Mouse (Mus musculus) fibroblast of lung, adult 2 months (primary cell): Measurements from ENCODE around the gene Casp6.

Experiments
- DNase-seq: peaks from one replicate; pipeline ENCODE4 v3.0.0-alpha.2; 2011; ENCODE audit warnings: low read depth

Casp6 gene

GRCm38 (mm10) chr3:129901271-129901809 lies at the start of gene Casp6:
Gene Casp6, plus strand, starts transcription at chr3:129901425.
- DNase-seq: peak; percentile 40

GRCm38 (mm10) chr3:129862592-129862991 lies 38.6 kb upstream of the Casp6 start:
- no peak for DNase-seq

GRCm38 (mm10) chr3:129863698-129864097 lies 37.5 kb upstream of the Casp6 start:
- DNase-seq: no peak

- no peak for DNase-seq
These were observed 23.9 kb upstream of the Casp6 start for GRCm38 (mm10) chr3:129877327-129877726.

GRCm38 (mm10) chr3:129878405-129879021 lies 22.7 kb upstream of the Casp6 start, which contains the start of gene Pla2g12a:
Gene Pla2g12a, plus strand, starts transcription at chr3:129878606.
- peak; percentile 58 for DNase-seq

GRCm38 (mm10) chr3:129879131-129879757 lies 22.0 kb upstream of the Casp6 start:
- no peak for DNase-seq

- no peak for DNase-seq
These were observed 21.3 kb upstream of the Casp6 start for GRCm38 (mm10) chr3:129879913-129880312.

GRCm38 (mm10) chr3:129880925-129881593 lies 20.2 kb upstream of the Casp6 start:
- DNase-seq: no peak

- no peak for DNase-seq
These were observed 15.6 kb upstream of the Casp6 start for GRCm38 (mm10) chr3:129885577-129885976.

- no peak for DNase-seq
These were observed 14.8 kb upstream of the Casp6 start for GRCm38 (mm10) chr3:129886430-129886829.

GRCm38 (mm10) chr3:129887779-129888517 lies 13.3 kb upstream of the Casp6 start:
- DNase-seq: no peak

GRCm38 (mm10) chr3:129892003-129892402 lies 9.2 kb upstream of the Casp6 start:
- no peak for DNase-seq

- DNase-seq: no peak
These were observed 8.1 kb upstream of the Casp6 start for GRCm38 (mm10) chr3:129893143-129893542.

GRCm38 (mm10) chr3:129896591-129896990 lies 4.6 kb upstream of the Casp6 start:
- DNase-seq: no peak

- DNase-seq: no peak
These were observed 2.3 kb upstream of the Casp6 start for GRCm38 (mm10) chr3:129898886-129899285.

- no peak for DNase-seq
These were observed 2.1 kb downstream of the Casp6 start for GRCm38 (mm10) chr3:129903369-129903768.

- no peak for DNase-seq
These were observed 2.6 kb downstream of the Casp6 start for GRCm38 (mm10) chr3:129903866-129904265.

GRCm38 (mm10) chr3:129904381-129905132 lies 3.3 kb downstream of the Casp6 start:
- no peak for DNase-seq

GRCm38 (mm10) chr3:129912025-129912424 lies 10.8 kb downstream of the Casp6 start:
- no peak for DNase-seq

- DNase-seq: no peak
These were observed 12.0 kb downstream of the Casp6 start for GRCm38 (mm10) chr3:129913241-129913640.

- DNase-seq: no peak
These were observed 16.2 kb downstream of the Casp6 start for GRCm38 (mm10) chr3:129917424-129917823.
